Mouse (Mus musculus) retina, postnatal 7 days (tissue): Measurements from ENCODE around the gene Hist2h3c1.
"Not testable (repeated sequence)": the region's sequence is repeated elsewhere in the genome, so short reads cannot be mapped to it uniquely, and the experiment has no call there.

Source experiments
- DNase-seq: peaks from one replicate; pipeline ENCODE4 v3.0.0-alpha.2; 2012; ENCODE audit warnings: low read depth, low spot score

Gene Hist2h3c1

DNA sequence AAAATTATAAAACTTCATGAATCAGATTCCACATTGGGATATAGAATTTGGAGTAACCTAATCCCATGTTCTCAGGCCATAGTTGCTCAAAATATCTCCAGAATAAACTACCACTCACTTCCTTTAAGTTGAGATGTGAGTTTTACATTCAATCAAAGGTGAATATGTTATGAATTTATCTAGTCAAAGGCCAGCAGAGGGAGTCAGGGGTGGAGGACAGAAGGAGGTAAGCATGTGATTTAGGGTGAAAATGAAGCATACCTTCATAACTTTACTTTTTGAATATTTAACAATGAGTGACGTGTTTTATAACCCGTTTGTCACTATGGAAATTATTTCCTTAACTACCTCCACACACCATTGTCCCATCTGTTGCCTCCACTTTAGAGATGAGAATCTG is 11.6 kb upstream of the Hist2h3c1 start:
- DNase-seq, result no peak

DNA sequence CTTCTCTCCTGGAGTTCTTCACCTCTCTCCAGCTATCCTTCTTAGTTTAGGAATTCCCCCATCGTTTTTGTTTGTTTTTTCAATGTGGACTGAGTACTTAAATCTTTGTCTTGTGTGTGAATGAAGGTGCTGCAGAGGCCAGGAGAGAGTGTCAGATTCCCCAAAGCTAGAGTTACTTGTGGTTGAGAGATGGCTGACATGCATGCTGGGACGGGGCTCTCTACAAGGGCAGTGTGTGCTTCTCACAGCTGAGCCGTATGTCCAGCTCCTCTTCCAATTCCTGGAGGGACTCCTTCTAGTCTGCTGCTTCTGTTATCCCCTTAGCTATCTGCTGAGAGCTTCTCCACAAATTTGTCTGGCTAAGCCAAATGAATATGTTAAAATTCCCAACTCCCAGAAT is 10.6 kb upstream of the Hist2h3c1 start:
- DNase-seq, result no peak

DNA sequence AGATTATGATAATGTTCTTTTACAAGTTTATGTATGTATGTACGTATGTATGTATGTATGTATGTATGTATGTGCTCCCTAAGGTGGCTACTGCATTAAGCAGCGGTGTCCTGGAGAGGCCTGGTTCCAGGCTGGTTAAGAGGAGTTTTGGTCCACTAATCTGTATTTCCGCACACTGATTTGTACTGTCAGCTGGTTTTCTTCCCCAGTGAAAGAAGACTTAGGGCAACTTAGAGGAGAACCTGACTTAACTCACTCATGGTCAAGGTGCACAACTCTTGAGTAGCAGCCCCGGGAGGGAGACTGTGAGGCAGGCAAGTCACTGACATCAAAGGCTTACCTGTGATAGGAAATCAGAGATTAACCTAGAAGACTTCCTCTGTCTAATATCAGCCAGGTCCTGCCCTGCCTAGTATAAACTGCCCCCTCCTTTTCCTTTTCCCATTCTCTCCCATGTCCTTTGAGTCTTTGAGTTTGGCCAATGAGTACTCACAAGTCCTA is 9.6 kb upstream of the Hist2h3c1 start:
- DNase-seq, result no peak

DNA sequence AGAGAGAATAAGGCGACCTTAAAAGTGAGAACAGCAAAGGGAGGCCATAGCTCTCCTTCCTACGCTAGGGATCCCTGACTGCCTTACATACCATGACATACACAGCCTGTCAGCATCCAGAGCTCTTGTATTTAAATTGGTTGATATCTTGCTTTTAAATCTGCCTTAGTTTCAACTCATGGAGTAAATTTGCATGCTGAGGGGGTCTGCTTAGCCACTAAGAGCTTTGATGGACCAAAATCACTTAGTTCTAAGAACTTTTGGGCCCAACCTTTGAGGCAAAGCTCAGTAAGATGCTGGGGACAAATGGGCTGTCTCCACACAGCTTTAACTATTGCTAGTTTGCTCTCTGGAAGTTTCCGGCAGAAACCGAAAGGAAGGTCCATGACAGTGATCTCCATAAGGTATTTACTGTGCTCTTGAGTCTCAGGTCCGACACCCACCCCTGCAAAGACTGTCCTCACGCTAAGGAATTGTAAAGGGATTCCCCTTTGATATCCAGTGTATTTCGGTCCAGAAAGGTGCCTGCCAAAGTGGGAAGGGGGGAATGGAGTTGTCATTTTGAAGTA is 9.1 kb upstream of the Hist2h3c1 start:
- DNase-seq, result no peak

DNA sequence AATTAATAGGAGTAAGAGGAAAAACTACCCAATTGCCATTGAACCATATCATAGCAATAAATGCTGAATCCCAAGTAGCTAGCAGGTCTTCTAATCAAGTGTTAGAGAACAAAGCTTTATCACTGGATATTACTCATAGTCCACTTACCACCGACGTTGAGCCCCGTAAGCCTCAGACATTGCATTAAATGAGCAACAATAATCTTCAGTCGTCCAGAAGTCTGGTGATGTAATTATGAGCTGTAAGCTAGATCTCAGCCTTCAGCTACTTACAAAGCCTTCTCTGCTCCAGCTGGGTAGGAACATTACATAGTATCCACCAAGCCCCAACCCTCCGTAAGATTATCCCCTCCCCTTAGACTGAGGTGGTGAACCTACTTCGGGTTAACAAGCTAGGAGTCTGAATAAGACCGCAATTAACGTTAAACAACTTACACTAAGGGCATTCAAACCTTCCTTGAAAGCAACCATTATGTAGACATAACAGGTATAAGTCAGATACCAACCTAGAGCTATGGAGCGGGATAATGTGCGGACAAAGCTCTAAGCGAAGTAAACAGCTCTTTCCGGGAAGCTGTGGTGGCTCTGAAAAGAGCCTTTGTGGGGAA is 8.5 kb upstream of the Hist2h3c1 start:
- DNase-seq, result peak; percentile 47

DNA sequence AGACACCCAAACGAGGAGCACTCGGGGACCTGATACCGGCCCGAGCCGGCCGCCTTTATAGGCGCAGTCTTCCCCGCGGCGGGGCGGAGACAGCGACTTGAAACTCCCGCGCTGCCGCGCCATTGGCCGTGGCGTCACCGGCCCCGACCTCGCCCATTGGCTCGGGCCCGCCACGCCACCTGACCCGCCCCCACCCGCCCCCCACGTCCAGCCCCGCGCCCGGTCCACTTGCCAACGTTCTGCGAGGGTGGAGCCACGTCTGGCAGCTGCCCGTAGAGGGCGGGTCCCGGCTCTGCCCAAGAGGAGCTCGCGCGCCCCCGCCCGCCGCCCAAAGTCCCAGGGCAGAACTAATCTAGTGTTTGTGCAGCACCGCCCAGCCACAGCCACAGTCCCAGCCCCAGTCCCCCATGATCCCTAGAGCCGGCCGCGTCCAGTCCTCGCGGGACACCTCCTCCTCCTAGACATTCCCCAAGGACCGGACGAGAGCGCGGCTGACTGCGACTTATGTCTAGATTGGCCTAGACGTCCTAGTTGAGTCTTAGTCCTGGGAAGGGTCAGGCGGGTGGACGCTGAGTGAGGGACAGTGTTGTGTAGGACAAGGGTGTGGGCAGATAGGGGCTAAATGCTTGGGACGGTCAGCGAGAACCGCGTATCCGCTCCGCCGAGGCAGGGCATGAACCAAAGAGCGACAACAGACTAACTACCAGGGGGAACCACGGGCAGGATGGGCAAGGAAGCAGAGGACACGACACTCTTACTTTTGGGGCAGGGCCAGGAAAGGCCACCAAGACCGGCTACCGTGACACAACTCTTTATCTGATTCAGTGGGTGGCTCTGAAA is 7.3 kb upstream of the Hist2h3c1 start, which contains the start of gene Hist2h3c2:
Gene Hist2h3c2, minus strand, starts transcription at position 174 of the 840 bp plus-strand sequence.
- not testable (repeated sequence) for DNase-seq

DNA sequence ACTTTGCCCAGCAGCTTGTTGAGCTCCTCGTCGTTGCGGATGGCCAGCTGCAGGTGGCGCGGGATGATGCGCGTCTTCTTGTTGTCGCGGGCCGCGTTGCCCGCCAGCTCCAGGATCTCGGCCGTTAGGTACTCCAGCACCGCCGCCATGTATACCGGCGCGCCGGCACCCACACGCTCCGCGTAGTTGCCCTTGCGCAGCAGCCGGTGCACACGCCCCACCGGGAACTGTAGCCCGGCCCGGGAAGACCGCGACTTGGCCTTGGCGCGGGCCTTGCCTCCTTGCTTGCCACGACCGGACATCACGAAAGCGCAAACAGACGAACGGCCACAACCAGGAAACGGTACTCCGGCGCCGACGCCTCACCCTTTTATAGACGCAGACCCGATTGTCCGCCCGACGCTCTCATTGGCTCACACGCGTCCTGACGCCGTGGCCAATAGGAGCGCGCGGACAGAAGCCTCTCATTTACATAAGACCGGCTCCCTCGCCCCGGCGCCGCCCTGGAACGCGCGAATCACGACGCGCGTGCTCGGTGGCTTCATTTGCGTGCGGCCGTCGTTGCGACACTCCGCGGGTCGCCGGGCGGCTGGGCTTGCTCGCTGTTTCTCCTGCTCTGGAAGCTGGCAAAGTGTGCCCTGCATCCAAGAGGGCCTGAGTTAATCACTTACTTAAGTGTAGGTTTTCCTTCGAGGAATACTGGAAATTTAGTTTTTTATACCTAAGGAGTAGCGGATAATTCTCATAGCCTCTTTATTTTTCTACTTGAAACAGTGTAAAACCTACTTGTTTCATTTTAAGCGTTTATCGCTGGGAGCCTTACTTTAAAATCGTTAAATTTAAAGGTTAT is 6.3 kb upstream of the Hist2h3c1 start, which contains the start of gene Hist2h2aa2:
Gene Hist2h2aa2, minus strand, starts transcription at position 328 of the 850 bp plus-strand sequence.
- peak; percentile 48 for DNase-seq

DNA sequence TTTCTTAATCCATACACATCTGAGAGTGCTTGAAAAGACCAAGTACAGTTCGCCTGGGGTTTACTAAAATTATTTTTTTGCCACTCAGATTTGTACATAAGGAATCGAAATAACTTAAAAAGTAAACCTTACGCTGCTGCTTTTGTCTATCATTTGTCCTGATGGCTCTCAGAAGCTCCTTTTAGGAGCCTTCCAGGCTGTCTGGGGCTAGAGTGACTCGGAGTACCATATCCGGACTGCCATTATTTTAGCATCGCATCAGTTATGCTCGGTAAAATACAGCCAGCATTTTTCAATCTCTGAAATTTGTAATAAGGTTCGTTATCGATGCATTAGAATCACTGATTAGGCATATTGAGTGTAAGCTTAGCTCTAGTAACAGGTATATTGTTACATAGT is 5.7 kb upstream of the Hist2h3c1 start:
- DNase-seq, result no peak

DNA sequence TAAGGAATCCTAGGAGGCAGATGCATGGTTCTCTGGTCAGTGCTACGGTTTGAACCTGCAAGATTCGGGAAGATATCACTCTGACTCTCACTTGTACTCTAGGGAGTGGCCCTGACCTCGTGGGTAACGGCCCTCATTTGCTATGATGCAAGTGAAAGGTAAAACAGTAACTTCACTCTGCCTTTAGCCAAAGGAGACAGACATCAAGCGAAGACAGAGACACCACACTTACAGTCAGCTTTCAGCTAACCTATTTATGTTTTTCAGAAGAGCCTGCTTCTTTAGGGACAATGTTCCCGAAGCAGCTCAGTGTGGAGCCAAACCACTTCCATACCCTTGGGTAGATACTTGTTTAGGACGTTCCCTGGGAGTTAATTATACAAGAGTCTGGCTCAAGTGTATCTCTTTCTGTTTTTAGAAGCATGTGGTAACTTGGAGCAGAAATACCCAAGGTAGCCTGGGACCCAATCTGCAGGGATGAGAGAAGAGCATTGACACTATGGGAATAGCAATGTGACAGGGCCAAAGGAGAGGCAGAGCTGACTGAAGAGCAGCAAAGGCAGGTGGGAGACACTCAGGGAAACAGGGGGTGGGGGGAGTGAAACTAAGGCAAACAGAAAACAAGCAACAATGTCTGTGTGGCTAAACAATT is 2.4 kb upstream of the Hist2h3c1 start:
- no peak for DNase-seq

DNA sequence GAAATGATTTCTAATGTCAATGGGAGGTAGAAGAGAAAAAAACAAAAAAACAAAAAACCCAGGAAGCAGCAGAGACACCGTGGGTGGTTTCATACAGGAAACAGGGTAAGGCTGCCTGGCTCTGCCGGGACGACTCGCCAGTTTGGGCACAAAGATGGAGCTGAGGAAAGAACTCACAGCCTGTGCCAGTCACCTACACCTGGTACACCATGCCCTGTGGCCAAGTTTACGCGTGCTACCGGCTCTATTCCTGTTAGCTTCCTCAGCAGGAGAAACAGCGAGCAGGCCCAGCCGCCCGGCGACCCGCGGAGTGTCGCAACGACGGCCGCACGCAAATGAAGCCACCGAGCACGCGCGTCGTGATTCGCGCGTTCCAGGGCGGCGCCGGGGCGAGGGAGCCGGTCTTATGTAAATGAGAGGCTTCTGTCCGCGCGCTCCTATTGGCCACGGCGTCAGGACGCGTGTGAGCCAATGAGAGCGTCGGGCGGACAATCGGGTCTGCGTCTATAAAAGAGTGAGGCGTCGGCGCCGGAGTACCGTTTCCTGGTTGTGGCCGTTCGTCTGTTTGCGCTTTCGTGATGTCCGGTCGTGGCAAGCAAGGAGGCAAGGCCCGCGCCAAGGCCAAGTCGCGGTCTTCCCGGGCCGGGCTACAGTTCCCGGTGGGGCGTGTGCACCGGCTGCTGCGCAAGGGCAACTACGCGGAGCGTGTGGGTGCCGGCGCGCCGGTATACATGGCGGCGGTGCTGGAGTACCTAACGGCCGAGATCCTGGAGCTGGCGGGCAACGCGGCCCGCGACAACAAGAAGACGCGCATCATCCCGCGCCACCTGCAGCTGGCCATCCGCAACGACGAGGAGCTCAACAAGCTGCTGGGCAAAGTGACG is 1.2 kb upstream of the Hist2h3c1 start, which contains the start of gene Hist2h2aa1:
Gene Hist2h2aa1, plus strand, starts transcription at position 495 of the 884 bp plus-strand sequence.
- peak; percentile 41 for DNase-seq

DNA sequence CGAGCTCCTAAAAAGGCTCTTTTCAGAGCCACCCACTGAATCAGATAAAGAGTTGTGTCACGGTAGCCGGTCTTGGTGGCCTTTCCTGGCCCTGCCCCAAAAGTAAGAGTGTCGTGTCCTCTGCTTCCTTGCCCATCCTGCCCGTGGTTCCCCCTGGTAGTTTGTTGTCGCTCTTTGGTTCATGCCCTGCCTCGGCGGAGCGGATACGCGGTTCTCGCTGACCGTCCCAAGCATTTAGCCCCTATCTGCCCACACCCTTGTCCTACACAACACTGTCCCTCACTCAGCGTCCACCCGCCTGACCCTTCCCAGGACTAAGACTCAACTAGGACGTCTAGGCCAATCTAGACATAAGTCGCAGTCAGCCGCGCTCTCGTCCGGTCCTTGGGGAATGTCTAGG is 467 bp upstream of the Hist2h3c1 start:
- not testable (repeated sequence) for DNase-seq

DNA sequence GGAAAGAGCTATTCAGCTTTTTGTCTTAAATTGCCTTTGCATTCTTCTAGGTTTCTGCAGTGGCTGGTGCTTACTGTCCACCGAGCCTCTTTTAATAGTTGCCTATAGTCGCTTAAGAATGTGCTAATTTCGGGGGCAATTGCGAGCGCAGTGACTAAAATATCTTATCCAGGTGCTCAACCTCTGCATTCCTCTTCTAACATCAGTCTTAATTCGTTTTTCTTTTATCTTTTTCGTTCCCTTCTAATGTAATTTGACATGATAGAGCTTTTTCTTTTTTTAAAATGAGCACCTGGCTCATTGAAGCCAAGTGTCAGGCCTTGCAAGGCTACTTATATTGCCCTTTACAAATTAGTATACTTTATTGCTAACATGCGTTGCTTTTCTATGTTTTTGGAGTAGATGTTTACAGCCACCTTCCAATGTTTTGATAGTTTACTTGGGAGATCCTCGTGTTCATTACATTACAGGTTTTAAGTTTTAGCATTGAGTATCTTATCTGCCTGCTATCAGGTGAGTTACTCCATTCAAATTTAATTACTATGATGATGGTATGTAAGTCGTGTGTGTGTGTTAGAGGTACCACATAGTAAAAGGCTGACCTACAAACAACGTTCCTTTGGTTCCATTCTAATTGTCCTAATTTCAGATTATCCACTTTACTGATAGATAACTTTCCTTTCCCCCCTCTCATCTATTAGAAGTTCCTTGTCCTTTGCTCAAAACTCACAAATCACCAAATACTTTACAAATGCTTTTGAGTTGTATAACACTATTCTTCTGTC is 1.1 kb downstream of the Hist2h3c1 start:
- no peak for DNase-seq

DNA sequence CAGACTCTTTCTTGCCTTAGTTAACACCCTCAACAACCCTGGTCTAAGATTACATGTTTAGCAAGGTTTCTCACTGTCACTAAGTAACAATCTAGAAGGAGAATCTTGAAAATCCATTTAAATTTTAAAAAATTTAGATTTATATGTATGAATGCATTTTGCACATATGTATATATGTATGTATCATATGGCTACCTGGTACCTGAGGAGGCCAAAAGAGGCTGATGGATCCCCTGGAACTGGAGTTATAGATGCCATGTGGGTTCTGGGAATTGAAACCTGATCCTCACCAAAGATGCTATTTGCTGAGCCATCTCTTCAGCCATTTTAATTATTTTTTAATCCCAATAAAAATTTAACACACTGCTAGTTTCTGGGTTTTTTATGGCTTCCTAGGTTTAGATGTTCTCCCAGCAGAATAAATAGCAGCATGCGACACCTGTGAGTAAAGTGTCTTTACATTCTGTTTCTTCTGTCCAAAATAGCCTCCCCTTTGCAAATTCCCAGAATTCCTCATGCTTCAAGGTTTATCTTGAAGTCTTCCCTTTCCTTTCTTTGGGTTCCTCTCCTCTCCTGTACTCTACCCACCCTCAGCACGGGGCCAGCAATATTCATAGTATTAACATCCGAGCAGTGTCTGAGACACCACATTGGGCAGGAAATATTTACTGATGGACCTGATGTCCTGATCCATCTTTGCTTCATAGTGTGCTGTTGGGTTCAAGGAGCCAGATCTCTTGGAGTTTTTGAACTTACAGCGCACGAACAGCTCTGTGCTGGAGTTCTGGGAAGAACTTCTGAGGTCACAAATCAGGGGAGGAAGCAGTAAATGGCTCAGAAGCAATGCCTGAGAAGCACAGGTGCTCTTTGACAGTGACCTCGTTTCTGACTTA is 1.9 kb downstream of the Hist2h3c1 start:
- DNase-seq, result no peak

DNA sequence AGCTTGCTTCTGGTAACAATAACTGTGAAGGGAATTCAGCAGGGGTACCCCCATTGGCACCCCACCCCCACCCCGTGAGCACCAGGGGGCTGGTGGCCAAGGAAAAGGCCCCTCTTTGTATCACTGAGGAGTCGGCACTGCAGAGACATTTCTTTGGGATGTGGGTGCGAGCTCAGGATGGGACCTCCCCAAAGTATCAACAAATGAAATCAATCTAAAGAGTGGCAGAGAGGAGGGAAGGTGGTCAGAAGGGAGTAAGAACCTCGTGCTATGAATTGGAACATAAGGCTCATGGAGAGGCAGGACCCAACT is 2.5 kb downstream of the Hist2h3c1 start:
- no peak for DNase-seq

DNA sequence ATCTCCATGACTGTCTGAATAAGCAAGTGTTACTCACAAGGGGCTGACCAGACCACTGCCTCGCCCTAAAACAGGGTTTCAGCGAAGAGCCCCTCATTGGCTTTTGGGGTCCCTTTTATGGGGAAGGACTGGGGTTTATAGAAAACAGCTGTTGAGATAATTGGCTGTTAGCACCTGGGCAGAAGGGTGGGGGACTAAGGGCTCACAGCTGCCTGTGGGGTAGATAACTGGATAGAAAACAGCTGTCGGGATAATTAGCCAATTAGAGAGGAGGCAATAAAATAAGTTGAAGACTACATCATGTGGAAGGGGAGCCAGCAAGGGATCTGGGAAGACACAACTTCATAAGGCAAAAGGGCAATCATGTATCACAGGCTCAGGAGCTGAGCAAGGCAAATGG is 4.4 kb downstream of the Hist2h3c1 start:
- DNase-seq, result no peak

DNA sequence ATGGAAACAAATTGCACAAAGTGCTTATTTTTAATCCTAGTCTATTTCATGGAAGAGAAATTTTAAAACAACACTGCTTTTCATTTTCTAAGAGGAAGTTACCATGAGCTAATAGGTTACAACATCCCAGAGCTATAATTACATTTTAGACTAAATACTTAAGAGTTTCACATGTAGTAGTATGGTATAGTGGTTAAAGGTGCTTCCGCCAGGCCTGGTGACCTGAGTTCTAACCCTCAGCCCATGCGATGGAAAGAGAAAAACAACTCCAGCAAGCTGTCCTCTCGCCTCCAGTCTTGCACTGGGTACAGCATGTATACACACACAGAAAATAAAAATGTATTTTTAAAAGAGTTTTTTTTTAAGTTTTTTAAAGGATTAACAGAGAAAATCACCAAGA is 5.3 kb downstream of the Hist2h3c1 start:
- DNase-seq, result no peak

DNA sequence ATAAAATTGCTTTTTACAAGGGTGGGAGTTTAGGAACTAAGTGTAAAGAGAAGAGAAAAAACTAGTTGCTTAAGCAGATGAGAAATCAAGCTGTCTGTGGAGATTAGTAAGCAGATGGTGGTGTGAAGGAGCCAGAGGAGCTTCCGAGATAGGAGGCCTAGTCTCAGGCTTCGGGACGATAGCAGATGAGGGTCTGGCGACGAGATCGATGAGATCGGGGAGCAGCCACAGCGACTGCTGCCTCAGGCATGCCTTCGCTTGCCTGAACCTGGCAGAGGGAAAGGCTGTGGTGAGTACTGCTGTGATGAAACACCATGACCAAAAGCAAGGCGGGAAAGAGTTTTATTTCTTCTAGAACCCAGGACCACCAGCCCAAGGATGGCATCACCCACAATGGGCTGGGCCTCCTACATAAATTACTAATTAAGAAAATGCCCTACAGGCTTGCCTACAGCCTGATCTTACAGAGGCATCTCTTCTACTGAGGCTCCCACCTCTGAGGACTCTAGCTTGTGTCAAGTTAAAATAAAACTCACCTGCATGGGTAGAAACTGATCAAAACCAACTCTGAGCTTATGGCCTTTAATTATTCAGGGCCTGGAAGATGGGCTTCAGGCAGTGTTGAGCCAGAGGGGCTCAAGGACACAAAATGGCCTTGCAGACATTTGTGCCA is 8.3 kb downstream of the Hist2h3c1 start:
- DNase-seq, result peak; percentile 52
